Mouse (Mus musculus) heart, adult 8-10 months (tissue): Measurements from ENCODE around the gene Hap1. TPM values are rescaled to one million over a fixed set of nuclear protein-coding genes. Genes with fewer than 3 reads are reported as not detected.
A peak's percentile ranks its signal among the peaks of the same experiment; 100 is the strongest.
"Not testable (repeated sequence)": the region's sequence is repeated elsewhere in the genome, so short reads cannot be mapped to it uniquely, and the experiment has no call there.

Experiments
- DNase-seq: peaks from one replicate; pipeline ENCODE4 v3.0.0; 2022; ENCODE audit warnings: low spot score
- total RNA-seq, 4 experiments: library from RNA; stranded (reverse); gene quantifications; 2 replicates each; pipeline ENCODE4 v1.2.4; 2022

Hap1 gene
- total RNA-seq, 4 experiments from 2014 or later, result 1.0 to 2.5 (median 2.0) TPM

GRCm38 (mm10) chr11:100319492-100320171 is 36.3 kb downstream of the Hap1 start, which contains the start of gene Eif1:
Gene Eif1, plus strand, starts transcription at chr11:100319885.
- DNase-seq, result peak; percentile 100

- no peak for DNase-seq
These were observed 37.1 kb downstream of the Hap1 start for GRCm38 (mm10) chr11:100318529-100319451.

GRCm38 (mm10) chr11:100317826-100318380 is 38.0 kb downstream of the Hap1 start:
- no peak for DNase-seq

- DNase-seq, result no peak
These were observed 40.5 kb downstream of the Hap1 start for GRCm38 (mm10) chr11:100315439-100315838.

GRCm38 (mm10) chr11:100313424-100313823 is 42.5 kb downstream of the Hap1 start:
- DNase-seq, result no peak

GRCm38 (mm10) chr11:100312096-100312679 is 43.7 kb downstream of the Hap1 start:
- no peak for DNase-seq

- DNase-seq, result no peak
These were observed 44.3 kb downstream of the Hap1 start for GRCm38 (mm10) chr11:100311656-100312055.

GRCm38 (mm10) chr11:100308672-100309071 is 47.3 kb downstream of the Hap1 start:
- not testable (repeated sequence) for DNase-seq

- no peak for DNase-seq
These were observed 48.0 kb downstream of the Hap1 start for GRCm38 (mm10) chr11:100307900-100308299.

GRCm38 (mm10) chr11:100301292-100301691 is 54.6 kb downstream of the Hap1 start:
- no peak for DNase-seq

GRCm38 (mm10) chr11:100300293-100300692 is 55.6 kb downstream of the Hap1 start:
- no peak for DNase-seq

GRCm38 (mm10) chr11:100298274-100299036 is 57.5 kb downstream of the Hap1 start:
- peak; percentile 74 for DNase-seq

- DNase-seq, result no peak
These were observed 58.1 kb downstream of the Hap1 start for GRCm38 (mm10) chr11:100297801-100298200.

Other genes starting within 250 kb of the Hap1 start
- gene Krt13, start 234.6 kb downstream of the Hap1 start, total RNA-seq, result not detected
- gene Krt15, start 220.2 kb downstream of the Hap1 start, total RNA-seq, result under 1 TPM in 1 of 4 experiments, not detected in 3; 0.92 TPM
- 1 to 10 TPM; 4.6 to 9.6 (median 6.7) TPM for gene Krt19, start 207.5 kb downstream of the Hap1 start, total RNA-seq
- gene Krt9, start 162.9 kb downstream of the Hap1 start, total RNA-seq, result not detected
- gene Krt14, start 148.6 kb downstream of the Hap1 start, total RNA-seq, result under 1 TPM in 2 of 4 experiments, not detected in 2; 0.25 to 0.63 TPM
- gene Krt16, start 107.2 kb downstream of the Hap1 start, total RNA-seq, result not detected
- gene Krt17, start 95.1 kb downstream of the Hap1 start, total RNA-seq, result not detected
- gene Krt42, start 86.3 kb downstream of the Hap1 start, total RNA-seq, result not detected
- gene Eif1, start 36.2 kb downstream of the Hap1 start, total RNA-seq, result 1,000 to 10,000 TPM; 1,527 to 1,967 (median 1,680) TPM
- not detected for gene Gast, start 21.7 kb downstream of the Hap1 start, total RNA-seq
- gene Jup, start 41.6 kb upstream of the Hap1 start, total RNA-seq, result 100 to 1,000 TPM; 224 to 279 (median 261) TPM
- gene P3h4, start 58.7 kb upstream of the Hap1 start, total RNA-seq, result 10 to 100 TPM; 13.7 to 19.4 (median 16.4) TPM
- 10 to 100 TPM in 1 of 4 experiments, 1 to 10 TPM in 3; 9.0 to 11.1 (median 9.0) TPM for gene Fkbp10, start 59.6 kb upstream of the Hap1 start, total RNA-seq
- gene Nt5c3b, start 85.7 kb upstream of the Hap1 start, total RNA-seq, result 10 to 100 TPM; 18.8 to 28.0 (median 25.2) TPM
- under 1 TPM; 0.59 to 0.90 (median 0.77) TPM for gene Klhl10, start 85.8 kb upstream of the Hap1 start, total RNA-seq
- gene Klhl11, start 116.6 kb upstream of the Hap1 start, total RNA-seq, result 1 to 10 TPM; 5.7 to 6.7 (median 6.4) TPM
- gene Acly, start 171.9 kb upstream of the Hap1 start, total RNA-seq, result 10 to 100 TPM; 20.0 to 39.1 (median 27.5) TPM
- under 1 TPM; 0.08 to 0.53 (median 0.21) TPM for gene Ttc25, start 189.5 kb upstream of the Hap1 start, total RNA-seq
- gene Cnp, start 218.8 kb upstream of the Hap1 start, total RNA-seq, result 1 to 10 TPM; 5.0 to 5.7 (median 5.4) TPM